Mouse (Mus musculus): ENCODE results near the gene Med12l. TPM values are rescaled to one million over a fixed set of nuclear protein-coding genes. Genes with fewer than 3 reads are reported as not detected.
"Not testable (repeated sequence)": the region's sequence is repeated elsewhere in the genome, so short reads cannot be mapped to it uniquely, and the experiment has no call there.

Gene Med12l
- polyA plus RNA-seq, 1 experiment from 2014 or later = 6.2 TPM

DNA sequence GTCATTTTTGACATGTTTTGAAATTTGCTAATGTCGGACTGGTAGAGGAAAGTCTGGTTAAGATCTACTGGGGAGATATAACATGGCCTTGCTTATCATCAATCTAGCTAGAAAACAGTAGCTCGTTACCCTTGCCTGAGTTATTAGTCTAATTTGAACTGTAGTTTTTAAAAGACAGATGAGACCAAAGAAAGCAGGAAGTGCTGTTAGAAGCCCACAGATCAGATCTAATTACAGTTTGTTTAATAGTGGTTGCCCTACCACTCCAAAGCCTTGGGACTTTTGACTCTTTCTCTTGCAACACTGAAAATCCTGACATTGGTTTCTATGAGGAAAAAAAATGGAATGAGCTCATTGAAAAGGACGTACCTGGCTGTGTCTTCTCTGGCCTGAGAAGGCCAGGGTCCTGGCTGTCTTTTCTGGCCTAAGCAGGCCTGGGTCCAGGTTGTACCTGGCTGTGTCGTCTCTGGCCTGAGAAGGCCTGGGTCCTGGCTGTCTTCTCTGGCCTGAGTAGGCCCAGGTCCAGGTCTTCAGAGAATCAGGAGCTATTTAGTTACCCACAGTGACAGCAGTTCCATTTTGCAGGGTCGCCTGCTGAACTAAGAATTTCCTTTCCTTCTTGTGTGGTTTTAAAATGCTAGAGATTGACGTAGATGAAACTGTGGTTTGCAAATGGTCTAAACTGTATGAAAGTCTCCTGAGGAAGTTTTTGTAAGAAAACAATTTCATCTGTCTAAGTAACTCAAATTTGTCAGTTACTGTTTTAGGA is 95.8 kb downstream of the Med12l start, which contains the start of gene Gpr171:
TSS of gene Gpr171 (minus strand) at position 604 of the 769 bp plus-strand sequence.
- Histone ChIP-seq H3K4me2 (no peak within 1 kb of the TSS), H3K36me3 (ENCODE audit: control insufficient read depth, insufficient read depth, low read length) (no peaks in the 10 kb centered on the region), H3K4me3 (ENCODE audit: low read depth, low read length) (no peak within 1 kb of the TSS), H3K9ac (ENCODE audit: low read depth, low read length) (no peak within 1 kb of the TSS), H3K4me1 (ENCODE audit: control insufficient read depth, insufficient read depth, low read length) (peaks cover 13% of the 10 kb centered on the region), H3K27me3 (ENCODE audit: control insufficient read depth, insufficient read depth, low read length) (no peaks in the 10 kb centered on the region), H3K27ac (ENCODE audit: low read depth, low read length) (no peak within 1 kb of the TSS), H3K9me3 (replicated peaks; ENCODE audit: control insufficient read depth, low read length) (no peaks in the 10 kb centered on the region)
- no peak for ATAC-seq (replicated peaks; ENCODE audit: insufficient number of reproducible peaks, low FRiP score, low TSS enrichment)
- WGBS (ENCODE audit: insufficient replicate concordance) = 81% methylated on average over 6 of the region's 6 CpGs

DNA sequence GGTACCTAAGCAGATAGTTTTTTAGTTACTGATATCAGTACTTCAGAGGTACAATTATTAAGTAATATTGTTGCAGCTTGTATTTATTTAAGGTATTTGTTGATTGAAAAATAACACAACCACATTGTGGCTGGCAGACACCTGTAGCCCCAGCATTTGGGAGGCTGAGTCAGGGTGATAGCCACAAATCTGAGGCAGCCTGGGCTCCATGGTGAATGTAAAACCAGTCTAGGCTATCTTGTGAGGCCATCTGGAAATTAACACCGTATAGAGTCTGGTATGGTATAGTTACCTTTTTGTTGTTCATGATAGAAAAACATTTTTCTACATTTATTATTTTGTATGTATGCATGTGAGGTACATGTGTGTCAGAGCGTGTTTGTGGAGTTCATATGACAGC is 96.5 kb downstream of the Med12l start:
- Histone ChIP-seq H3K4me1 (ENCODE audit: control insufficient read depth, insufficient read depth, low read length) (peaks cover 13% of the 10 kb centered on the region), H3K4me3 (ENCODE audit: low read depth, low read length) (no peak overlapping the region), H3K27ac (ENCODE audit: low read depth, low read length) (no peak overlapping the region), H3K9me3 (replicated peaks; ENCODE audit: control insufficient read depth, low read length) (no peaks in the 10 kb centered on the region), H3K4me2 (no peak overlapping the region), H3K36me3 (ENCODE audit: control insufficient read depth, insufficient read depth, low read length) (no peaks in the 10 kb centered on the region), H3K27me3 (ENCODE audit: control insufficient read depth, insufficient read depth, low read length) (no peaks in the 10 kb centered on the region), H3K9ac (ENCODE audit: low read depth, low read length) (no peak overlapping the region)
- 89% methylated on average over 2 of the region's 2 CpGs for WGBS (ENCODE audit: insufficient replicate concordance)
- ATAC-seq (replicated peaks; ENCODE audit: insufficient number of reproducible peaks, low FRiP score, low TSS enrichment) = no peak

- Histone ChIP-seq H3K9me3 (replicated peaks; ENCODE audit: control insufficient read depth, low read length) (no peaks in the 10 kb centered on the region), H3K27me3 (ENCODE audit: control insufficient read depth, insufficient read depth, low read length) (no peaks in the 10 kb centered on the region), H3K36me3 (ENCODE audit: control insufficient read depth, insufficient read depth, low read length) (no peaks in the 10 kb centered on the region), H3K9ac (ENCODE audit: low read depth, low read length) (no peak overlapping the region), H3K4me3 (ENCODE audit: low read depth, low read length) (no peak overlapping the region), H3K27ac (ENCODE audit: low read depth, low read length) (peak overlapping the region; percentile 41; the same call in 1 of the 2 replicates), H3K4me1 (ENCODE audit: control insufficient read depth, insufficient read depth, low read length) (peaks cover 13% of the 10 kb centered on the region), H3K4me2 (no peak overlapping the region; the same call in 1 of the 2 replicates)
- peak; percentile 57; the same call in 1 of the 2 replicates for ATAC-seq (replicated peaks; ENCODE audit: insufficient number of reproducible peaks, low FRiP score, low TSS enrichment)
- WGBS (ENCODE audit: insufficient replicate concordance) = 19% methylated on average over 4 of the region's 4 CpGs
Measured at GRCm38 (mm10) chr3:59104462-59104861, 98.8 kb downstream of the Med12l start.

- Histone ChIP-seq H3K36me3 (ENCODE audit: control insufficient read depth, insufficient read depth, low read length) (no peaks in the 10 kb centered on the region), H3K9me3 (replicated peaks; ENCODE audit: control insufficient read depth, low read length) (no peaks in the 10 kb centered on the region), H3K4me2 (no peak overlapping the region), H3K27me3 (ENCODE audit: control insufficient read depth, insufficient read depth, low read length) (no peaks in the 10 kb centered on the region), H3K27ac (ENCODE audit: low read depth, low read length) (no peak overlapping the region), H3K4me1 (ENCODE audit: control insufficient read depth, insufficient read depth, low read length) (peaks cover 13% of the 10 kb centered on the region), H3K9ac (ENCODE audit: low read depth, low read length) (no peak overlapping the region), H3K4me3 (ENCODE audit: low read depth, low read length) (no peak overlapping the region)
- ATAC-seq (replicated peaks; ENCODE audit: insufficient number of reproducible peaks, low FRiP score, low TSS enrichment) = no peak
- 79% methylated on average over 4 of the region's 4 CpGs for WGBS (ENCODE audit: insufficient replicate concordance)
Measured at GRCm38 (mm10) chr3:59107439-59107838, 101.8 kb downstream of the Med12l start.

- H3K9me3 ChIP-seq (replicated peaks; ENCODE audit: control insufficient read depth, low read length); H3K9ac ChIP-seq (ENCODE audit: low read depth, low read length); H3K4me2 ChIP-seq; H3K4me3 ChIP-seq (ENCODE audit: low read depth, low read length); H3K27ac ChIP-seq (ENCODE audit: low read depth, low read length); ATAC-seq (replicated peaks; ENCODE audit: insufficient number of reproducible peaks, low FRiP score, low TSS enrichment); H3K4me1 ChIP-seq (ENCODE audit: control insufficient read depth, insufficient read depth, low read length); H3K36me3 ChIP-seq (ENCODE audit: control insufficient read depth, insufficient read depth, low read length); H3K27me3 ChIP-seq (ENCODE audit: control insufficient read depth, insufficient read depth, low read length): not testable (repeated sequence)
- WGBS (ENCODE audit: insufficient replicate concordance) = 81% methylated on average over 3 of the region's 3 CpGs
Measured at GRCm38 (mm10) chr3:59109834-59110233, 104.2 kb downstream of the Med12l start.

- Histone ChIP-seq H3K36me3 (ENCODE audit: control insufficient read depth, insufficient read depth, low read length) (no peaks in the 10 kb centered on the region), H3K9ac (ENCODE audit: low read depth, low read length) (no peak overlapping the region), H3K4me2 (no peak overlapping the region), H3K4me1 (ENCODE audit: control insufficient read depth, insufficient read depth, low read length) (peaks cover 8% of the 10 kb centered on the region), H3K27ac (ENCODE audit: low read depth, low read length) (no peak overlapping the region), H3K9me3 (replicated peaks; ENCODE audit: control insufficient read depth, low read length) (no peaks in the 10 kb centered on the region), H3K4me3 (ENCODE audit: low read depth, low read length) (no peak overlapping the region), H3K27me3 (ENCODE audit: control insufficient read depth, insufficient read depth, low read length) (no peaks in the 10 kb centered on the region)
- ATAC-seq (replicated peaks; ENCODE audit: insufficient number of reproducible peaks, low FRiP score, low TSS enrichment) = no peak
- WGBS (ENCODE audit: insufficient replicate concordance) = 72% methylated on average over 3 of the region's 3 CpGs
Measured at GRCm38 (mm10) chr3:59111944-59112343, 106.3 kb downstream of the Med12l start.

DNA sequence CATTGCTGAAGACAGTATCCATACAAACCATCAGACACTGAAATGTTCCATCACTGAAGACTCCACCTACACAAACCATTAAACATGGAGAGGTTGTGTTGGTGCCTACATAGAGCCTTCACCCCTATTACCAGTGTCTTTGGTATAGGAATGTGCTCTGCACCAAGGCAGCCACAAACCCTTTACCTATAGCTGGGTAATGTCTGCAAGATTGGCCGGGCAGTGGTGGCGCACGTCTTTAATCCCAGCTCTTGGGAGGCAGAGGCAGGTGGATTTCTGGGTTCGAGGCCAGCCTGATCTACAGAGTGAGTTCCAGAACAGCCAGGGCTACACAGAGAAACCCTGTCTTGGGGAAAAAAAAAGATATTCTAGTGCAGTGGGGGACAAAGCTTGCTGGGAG is 107.7 kb downstream of the Med12l start:
- H3K4me2 ChIP-seq; H3K9ac ChIP-seq (ENCODE audit: low read depth, low read length); H3K36me3 ChIP-seq (ENCODE audit: control insufficient read depth, insufficient read depth, low read length); H3K27me3 ChIP-seq (ENCODE audit: control insufficient read depth, insufficient read depth, low read length); H3K4me1 ChIP-seq (ENCODE audit: control insufficient read depth, insufficient read depth, low read length); ATAC-seq (replicated peaks; ENCODE audit: insufficient number of reproducible peaks, low FRiP score, low TSS enrichment); H3K4me3 ChIP-seq (ENCODE audit: low read depth, low read length); H3K9me3 ChIP-seq (replicated peaks; ENCODE audit: control insufficient read depth, low read length): not testable (repeated sequence)
- WGBS (ENCODE audit: insufficient replicate concordance) = 84% methylated on average over 4 of the region's 4 CpGs
- peak overlapping the region; percentile 86; the same call in 1 of the 2 replicates for H3K27ac ChIP-seq (ENCODE audit: low read depth, low read length)

- no peak overlapping the region for H3K9ac ChIP-seq (ENCODE audit: low read depth, low read length)
- H3K27ac ChIP-seq (ENCODE audit: low read depth, low read length) = peak overlapping the region; percentile 86
- peak overlapping the region; percentile 32 for H3K4me2 ChIP-seq
- WGBS (ENCODE audit: insufficient replicate concordance) = 17% methylated on average over 8 of the region's 8 CpGs
- no peaks in the 10 kb centered on the region for H3K27me3 ChIP-seq (ENCODE audit: control insufficient read depth, insufficient read depth, low read length)
- peak; percentile 55 for ATAC-seq (replicated peaks; ENCODE audit: insufficient number of reproducible peaks, low FRiP score, low TSS enrichment)
- no peaks in the 10 kb centered on the region for H3K36me3 ChIP-seq (ENCODE audit: control insufficient read depth, insufficient read depth, low read length)
- peaks cover 8% of the 10 kb centered on the region for H3K4me1 ChIP-seq (ENCODE audit: control insufficient read depth, insufficient read depth, low read length)
- no peaks in the 10 kb centered on the region for H3K9me3 ChIP-seq (replicated peaks; ENCODE audit: control insufficient read depth, low read length)
- no peak overlapping the region for H3K4me3 ChIP-seq (ENCODE audit: low read depth, low read length)
Measured at GRCm38 (mm10) chr3:59113973-59114517, 108.4 kb downstream of the Med12l start.

Measured in heart, embryonic 11.5 days (tissue).